Mouse (Mus musculus) forebrain, postnatal 0 days (tissue): ENCODE data around the gene Arid4b. TPM values are rescaled to one million over a fixed set of nuclear protein-coding genes. Genes with fewer than 3 reads are reported as not detected.

Experiments
- ATAC-seq: fragments of 200-750 bp; cut with Nextera tagmentation; 2 replicates; pipeline ENCODE4 v1.8.0; 2017; ENCODE audit warnings: mild to moderate bottlenecking, moderate library complexity
- DNase-seq: peaks from one replicate; pipeline ENCODE4 v3.0.0-alpha.2; 2015
- H3K27ac ChIP-seq: fragments of 300-500 bp; sonication (generic); 2 replicates; pipeline ENCODE4 v1.5.1; 2014; ENCODE audit warnings: low read depth, mild to moderate bottlenecking, antibody characterized with exemption, low read length, moderate library complexity, mixed read lengths
- H3K27me3 ChIP-seq: fragments of 300-500 bp; sonication (generic); 2 replicates; pipeline ENCODE4 v1.6.1; 2014; ENCODE audit warnings: mild to moderate bottlenecking, low read length, mixed read lengths; ENCODE audit not compliant: insufficient read depth
- H3K36me3 ChIP-seq: fragments of 300-500 bp; sonication (generic); 2 replicates; pipeline ENCODE4 v1.6.1; 2014; ENCODE audit warnings: mild to moderate bottlenecking, moderate library complexity; ENCODE audit not compliant: insufficient read depth
- H3K4me1 ChIP-seq: fragments of 300-500 bp; sonication (generic); 2 replicates; pipeline ENCODE4 v1.6.1; 2014; ENCODE audit warnings: antibody characterized with exemption; ENCODE audit not compliant: insufficient read depth
- H3K4me2 ChIP-seq: fragments of 300-500 bp; sonication (generic); 2 replicates; pipeline ENCODE4 v1.6.1; 2014; ENCODE audit warnings: low read depth, mild to moderate bottlenecking, moderate library complexity
- H3K4me3 ChIP-seq: fragments of 300-500 bp; sonication (generic); 2 replicates; pipeline ENCODE4 v1.5.1; 2014; ENCODE audit warnings: low read depth, low read length, mixed read lengths
- H3K9ac ChIP-seq: fragments of 300-500 bp; sonication (generic); 2 replicates; pipeline ENCODE4 v1.6.1; 2014; ENCODE audit warnings: mild to moderate bottlenecking
- H3K9me3 ChIP-seq: fragments of 300-500 bp; sonication (generic); 2 replicates; pipeline ENCODE4 v1.6.1; 2016; ENCODE audit warnings: low read length
- CTCF ChIP-seq: sonication (generic); IDR thresholded peaks from 2 replicates; pipeline ENCODE4 v1.5.1; 2016; ENCODE audit warnings: antibody characterized with exemption, control low read depth, low read depth
- WGBS: fragments of 180-500 bp; shearing (Covaris S2); extraction: QIAGEN DNeasy Blood & Tissue Kit; methylation state at CpG from one replicate; pipeline ENCODE4 v1.1.7; 2014; 5-methylcytosine and 5-hydroxymethylcytosine counted together
- polyA plus RNA-seq: library from polyadenylated mRNA; unstranded; fragments of >200 nt; fragmentation: Nextera tagmentation; extraction: Ambion mirVana; gene quantifications from 2 replicates; pipeline ENCODE4 v1.2.1, GENCODE M21; 2015
- total RNA-seq: library from RNA; depleted of rRNA; stranded (reverse); fragments of >200 nt; gene quantifications from 2 replicates; pipeline ENCODE4 v1.2.3, GENCODE M21; 2014

The Arid4b gene
- total and polyA plus RNA-seq, 2 experiments from 2014 or later, result 37.0 to 56.3 TPM

- Histone ChIP-seq H3K27me3 (no peaks in the 10 kb centered on the region), H3K9me3 (no peaks in the 10 kb centered on the region), H3K4me1 (peaks cover 10% of the 10 kb centered on the region), H3K27ac (peak within 1 kb of the TSS; percentile 93), H3K4me3 (peak within 1 kb of the TSS; percentile 63), H3K9ac (peak within 1 kb of the TSS; percentile 72), H3K4me2 (peak within 1 kb of the TSS; percentile 67), H3K36me3 (no peaks in the 10 kb centered on the region)
- peak; percentile 54 for TF ChIP-seq CTCF
- DNase-seq (peak; percentile 97), ATAC-seq (peak; percentile 96)
- under 1% methylated on average over 35 of the region's 35 CpGs for WGBS
Measured at GRCm38 (mm10) chr13:14039292-14039965, 23.6 kb upstream of the Arid4b start, which contains the start of gene Tbce. Gene Tbce, minus strand, starts transcription at chr13:14039638.

- H3K9me3 ChIP-seq, result no peaks in the 10 kb centered on the region
- no peak for TF ChIP-seq CTCF
- WGBS, result 42% methylated on average over 5 of the region's 5 CpGs
- DNase-seq, result no peak
- no peaks in the 10 kb centered on the region for H3K36me3 ChIP-seq
- H3K4me3 ChIP-seq, result peak overlapping the region; percentile 63
- no peaks in the 10 kb centered on the region for H3K27me3 ChIP-seq
- peaks cover 10% of the 10 kb centered on the region for H3K4me1 ChIP-seq
- no peak for ATAC-seq
- H3K9ac ChIP-seq, result peak overlapping the region; percentile 72
- H3K27ac ChIP-seq, result peak overlapping the region; percentile 93
- H3K4me2 ChIP-seq, result peak overlapping the region; percentile 67
Measured at GRCm38 (mm10) chr13:14040186-14040585, 22.8 kb upstream of the Arid4b start.

GRCm38 (mm10) chr13:14043851-14044250, 19.2 kb upstream of the Arid4b start:
- Histone ChIP-seq H3K36me3 (peaks cover 13% of the 10 kb centered on the region), H3K4me2 (no peak overlapping the region), H3K27ac (no peak overlapping the region), H3K9me3 (no peaks in the 10 kb centered on the region), H3K4me1 (0 out of 2 replicates have a peak, but pooled peaks cover 3% of the 10 kb centered on the region), H3K27me3 (no peaks in the 10 kb centered on the region), H3K4me3 (no peak overlapping the region), H3K9ac (no peak overlapping the region)
- ATAC-seq, result no peak
- TF ChIP-seq CTCF, result no peak
- DNase-seq, result no peak

GRCm38 (mm10) chr13:14044521-14044920, 18.5 kb upstream of the Arid4b start:
- Histone ChIP-seq H3K27ac (no peak overlapping the region), H3K4me1 (0 out of 2 replicates have a peak, but pooled peaks cover 3% of the 10 kb centered on the region), H3K36me3 (peaks cover 20% of the 10 kb centered on the region), H3K27me3 (no peaks in the 10 kb centered on the region), H3K4me2 (no peak overlapping the region), H3K9ac (no peak overlapping the region), H3K4me3 (no peak overlapping the region), H3K9me3 (no peaks in the 10 kb centered on the region)
- no peak for TF ChIP-seq CTCF
- WGBS, result 82% methylated on average over 2 of the region's 2 CpGs
- ATAC-seq (no peak), DNase-seq (no peak)

GRCm38 (mm10) chr13:14049878-14050277, 13.2 kb upstream of the Arid4b start:
- H3K36me3 ChIP-seq, result peaks cover 44% of the 10 kb centered on the region
- H3K4me1 ChIP-seq, result no peaks in the 10 kb centered on the region
- TF ChIP-seq CTCF, result no peak
- no peaks in the 10 kb centered on the region for H3K9me3 ChIP-seq
- H3K4me3 ChIP-seq, result no peak overlapping the region
- ATAC-seq (no peak), DNase-seq (no peak)
- H3K4me2 ChIP-seq, result no peak overlapping the region
- no peak overlapping the region for H3K9ac ChIP-seq
- WGBS, result 92% methylated on average over 1 of the region's 1 CpGs
- H3K27ac ChIP-seq, result no peak overlapping the region
- H3K27me3 ChIP-seq, result no peaks in the 10 kb centered on the region

GRCm38 (mm10) chr13:14056801-14057200, 6.2 kb upstream of the Arid4b start:
- WGBS, result 94% methylated on average over 3 of the region's 3 CpGs

GRCm38 (mm10) chr13:14059582-14059981, 3.5 kb upstream of the Arid4b start:
- H3K4me3 ChIP-seq, result no peak overlapping the region
- no peak for DNase-seq
- H3K4me1 ChIP-seq, result peaks cover 4% of the 10 kb centered on the region; the same call in 1 of the 2 replicates
- H3K4me2 ChIP-seq, result no peak overlapping the region
- TF ChIP-seq CTCF, result no peak
- no peak for ATAC-seq
- no peak overlapping the region for H3K9ac ChIP-seq
- no peak overlapping the region for H3K27ac ChIP-seq
- peaks cover 23% of the 10 kb centered on the region; the same call in 1 of the 2 replicates for H3K36me3 ChIP-seq
- H3K9me3 ChIP-seq, result no peaks in the 10 kb centered on the region
- H3K27me3 ChIP-seq, result no peaks in the 10 kb centered on the region

More at GRCm38 (mm10) chr13:14056801-14057200, 6.2 kb upstream of the Arid4b start:
- Histone ChIP-seq H3K27ac (no peak overlapping the region), H3K27me3 (no peaks in the 10 kb centered on the region), H3K4me1 (peaks cover under 1% of the 10 kb centered on the region; the same call in 1 of the 2 replicates), H3K9ac (no peak overlapping the region), H3K4me3 (no peak overlapping the region), H3K4me2 (no peak overlapping the region), H3K9me3 (no peaks in the 10 kb centered on the region), H3K36me3 (peaks cover 38% of the 10 kb centered on the region)
- no peak for TF ChIP-seq CTCF
- ATAC-seq (no peak), DNase-seq (no peak)
